Mouse (Mus musculus): ENCODE measurements around the gene Nek9.

Gene Nek9

DNA sequence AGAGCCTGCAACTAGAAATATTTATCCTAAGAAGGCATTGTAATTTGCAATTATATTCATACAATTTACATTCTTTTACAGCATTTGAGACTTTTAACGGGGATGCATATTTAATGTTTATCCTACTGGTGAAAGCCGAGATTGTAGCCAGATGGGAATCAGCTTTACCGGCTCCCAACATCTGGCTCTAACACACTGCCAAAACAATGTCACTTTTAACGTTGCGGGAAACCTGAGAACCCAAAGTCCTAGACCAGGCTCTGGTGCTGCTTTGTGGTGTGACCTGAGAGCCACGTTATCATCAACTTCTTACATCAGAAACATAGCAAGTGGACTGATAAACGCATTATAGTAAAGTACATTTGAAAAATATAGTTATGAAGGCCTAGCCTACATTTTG, 74.2 kb downstream of the Nek9 start:
- no peak for DNase-seq (ENCODE audit: low read depth in 1 of 2, low spot score in 2 of 2)

DNA sequence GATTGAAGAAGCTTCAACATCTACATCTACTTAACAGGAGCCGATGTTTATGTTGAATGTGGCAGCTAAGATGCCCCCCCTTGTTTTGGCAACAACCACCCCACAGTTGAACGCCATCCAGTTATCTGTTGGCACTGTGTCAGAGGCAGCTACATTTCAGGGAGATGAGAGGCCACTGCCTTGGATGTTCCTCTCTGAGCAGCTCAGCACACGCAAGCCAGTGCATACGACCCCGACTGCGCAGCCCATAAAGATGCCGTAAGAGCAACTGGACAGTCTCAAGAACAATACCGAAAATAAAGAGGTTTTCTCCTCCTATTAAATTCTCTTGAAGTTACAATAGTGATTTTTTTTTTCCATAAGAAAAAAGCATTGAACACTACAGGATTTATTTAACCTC, 74.6 kb downstream of the Nek9 start:
- no peak for DNase-seq (ENCODE audit: low read depth in 1 of 2, low spot score in 2 of 2)

DNA sequence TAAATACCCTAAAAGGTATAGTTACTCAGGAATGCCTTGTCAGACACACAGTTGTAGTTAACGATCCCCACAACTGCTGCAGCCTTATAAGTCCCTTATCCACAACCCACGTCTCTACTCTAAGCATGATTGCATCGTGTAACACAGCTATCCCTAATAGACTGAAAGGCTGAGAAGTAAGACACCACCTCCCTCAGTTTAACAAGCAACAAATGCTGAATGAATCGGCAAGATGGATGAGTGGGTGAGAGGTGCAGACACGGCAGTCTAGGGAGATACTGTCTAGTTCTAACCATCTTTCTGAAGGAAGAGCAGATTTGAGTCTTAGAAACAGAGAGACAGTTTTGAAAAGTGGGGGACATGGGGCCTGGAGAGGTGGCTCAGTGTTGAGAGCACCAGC, 76.0 kb downstream of the Nek9 start:
- DNase-seq (ENCODE audit: low read depth in 1 of 2, low spot score in 2 of 2), result no peak

DNA sequence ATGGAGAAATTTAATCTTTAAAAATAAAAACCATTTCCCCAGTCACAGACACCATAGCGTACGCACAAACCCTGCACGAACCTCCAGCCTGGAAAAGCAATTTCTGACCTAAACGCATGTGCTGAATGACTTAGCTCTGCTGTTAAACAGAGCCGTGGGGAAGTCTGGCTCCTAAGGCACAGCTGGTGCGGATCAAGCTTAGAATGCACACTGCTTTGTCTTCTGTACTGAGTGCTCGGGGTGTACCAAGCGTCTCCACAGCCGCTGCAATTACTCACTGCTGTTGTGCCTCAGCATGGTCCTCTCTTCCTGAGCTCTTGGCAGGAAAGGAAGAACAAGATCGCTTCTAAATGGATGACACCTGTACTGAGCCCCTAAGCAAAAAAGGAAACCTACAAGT, 76.7 kb downstream of the Nek9 start:
- no peak for DNase-seq (ENCODE audit: low read depth in 1 of 2, low spot score in 2 of 2)

DNA sequence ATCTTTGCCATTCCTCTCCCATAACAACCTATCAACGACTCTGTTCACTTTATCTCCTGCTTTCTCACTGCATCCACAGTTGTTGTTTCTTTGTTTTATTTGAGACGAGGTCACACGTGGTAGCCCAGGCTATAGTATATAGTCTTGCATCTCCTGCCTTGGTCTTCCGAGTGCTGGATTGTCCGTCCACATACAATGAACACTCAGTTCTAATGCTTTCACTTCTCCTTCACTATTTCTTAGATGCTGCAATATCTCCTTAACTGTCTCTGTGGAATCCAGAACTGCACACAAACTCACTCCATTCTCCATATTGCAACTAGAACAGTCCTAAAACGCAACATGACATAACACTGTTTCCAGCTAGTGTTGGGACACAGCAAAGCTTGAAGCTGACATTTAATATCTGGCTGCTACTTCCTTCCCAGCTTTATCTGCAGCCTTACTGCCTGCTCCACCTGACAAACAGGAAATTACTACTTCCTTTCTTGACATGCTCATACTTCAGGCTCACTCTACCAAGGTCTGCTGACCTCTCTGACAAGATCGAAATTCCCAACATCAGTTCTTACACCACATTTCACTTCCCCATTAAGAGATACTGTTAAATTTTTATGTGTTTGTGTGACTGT, 82.0 kb downstream of the Nek9 start:
- DNase-seq (ENCODE audit: low read depth in 1 of 2, low spot score in 2 of 2), result peak in 1 of 2 experiments; percentile 24

DNA sequence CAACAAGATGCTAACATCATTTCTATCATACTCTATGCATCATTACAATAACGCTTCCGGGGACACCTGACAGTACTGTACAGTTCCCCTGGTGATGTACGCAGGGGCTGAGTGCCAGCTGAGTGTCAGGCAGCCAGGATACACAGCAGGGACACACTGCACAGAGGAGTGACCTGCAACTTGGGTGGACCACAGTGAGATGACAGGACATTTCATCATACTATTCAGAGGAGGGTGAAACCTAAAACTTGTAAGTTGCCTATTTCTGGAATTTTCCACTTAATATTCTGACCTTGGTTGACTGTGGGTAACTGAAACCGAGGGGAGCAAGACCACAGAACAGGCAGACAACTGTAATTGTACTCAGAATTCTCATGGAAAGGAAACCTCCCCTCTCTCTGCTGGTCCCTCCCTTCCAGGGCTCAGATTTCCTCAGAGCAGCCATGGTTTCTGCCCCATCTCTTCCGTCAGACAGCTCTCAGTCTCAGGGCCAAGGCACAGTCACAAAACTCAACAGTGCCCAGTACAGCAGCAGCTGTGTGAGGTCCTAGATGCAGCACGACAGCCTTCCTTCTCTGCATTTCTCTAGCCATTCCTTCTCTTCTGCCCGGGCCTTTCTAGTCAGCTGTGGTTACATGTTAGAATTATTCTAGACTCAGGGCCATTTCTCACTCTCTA, 82.9 kb downstream of the Nek9 start:
- DNase-seq (ENCODE audit: low read depth in 1 of 2, low spot score in 2 of 2), result no peak

DNA sequence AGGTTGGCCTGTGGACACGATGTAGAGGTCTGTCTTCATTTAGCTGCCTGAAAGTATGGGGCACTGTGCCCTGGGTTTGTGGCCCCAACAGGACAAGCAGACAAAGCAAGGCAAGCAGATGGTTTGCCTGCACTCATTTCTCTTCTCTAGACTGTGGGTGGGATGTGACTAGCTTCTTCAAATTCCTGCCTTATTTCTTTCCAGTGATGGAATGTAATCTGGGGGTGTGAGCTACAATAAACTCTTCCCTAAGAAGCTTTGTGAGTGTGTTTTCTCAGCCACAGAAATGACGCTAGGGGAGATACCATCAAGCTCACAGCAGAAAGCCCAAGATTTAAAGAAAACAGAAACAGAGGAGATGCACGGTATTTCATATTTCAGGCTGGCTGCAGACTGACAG, 87.1 kb downstream of the Nek9 start:
- DNase-seq (ENCODE audit: low read depth in 1 of 2, low spot score in 2 of 2), result no peak

All from monocyte, adult 2 months (primary cell).